Mouse (Mus musculus) brain, embryonic 14.5 days (tissue): Measurements from ENCODE around the gene Cyp3a13.
"Not testable (repeated sequence)": the region's sequence is repeated elsewhere in the genome, so short reads cannot be mapped to it uniquely, and the experiment has no call there.

Source experiments
- CTCF ChIP-seq: fragments of 200-500 bp; IDR thresholded peaks from 2 replicates; pipeline ENCODE4 v1.5.1; 2012; ENCODE audit warnings: inconsistent platforms, mild to moderate bottlenecking, moderate library complexity, borderline replicate concordance; ENCODE audit not compliant: insufficient read depth, insufficient read length; ENCODE audit errors: extremely low read depth
- POLR2A ChIP-seq: fragments of 200-500 bp; IDR thresholded peaks from 2 replicates; pipeline ENCODE4 v1.6.1; 2012; ENCODE audit warnings: mild to moderate bottlenecking, inconsistent platforms, borderline replicate concordance; ENCODE audit not compliant: poor library complexity, insufficient read depth, insufficient read length, severe bottlenecking; ENCODE audit errors: extremely low read depth

- not testable (repeated sequence) for TF ChIP-seq CTCF, POLR2A
These were observed 52.8 kb downstream of the Cyp3a13 start for GRCm38 (mm10) chr5:137868600-137868999.
